Mouse (Mus musculus) E14TG2a.4 (cell line): Measurements from ENCODE around the gene Sec23a.

Source experiments
- CTCF ChIP-seq: conservative IDR thresholded peaks from 2 replicates; pipeline ENCODE4 v1.5.1; 2014; ENCODE audit warnings: low read length
- NANOG ChIP-seq: IDR thresholded peaks from 2 replicates; pipeline ENCODE4 v1.6.1; 2014; ENCODE audit warnings: borderline replicate concordance, low read length, mixed read lengths
- POU5F1 ChIP-seq: IDR thresholded peaks from 2 replicates; pipeline ENCODE4 v1.6.1; 2014; ENCODE audit warnings: low read length, borderline replicate concordance

DNA sequence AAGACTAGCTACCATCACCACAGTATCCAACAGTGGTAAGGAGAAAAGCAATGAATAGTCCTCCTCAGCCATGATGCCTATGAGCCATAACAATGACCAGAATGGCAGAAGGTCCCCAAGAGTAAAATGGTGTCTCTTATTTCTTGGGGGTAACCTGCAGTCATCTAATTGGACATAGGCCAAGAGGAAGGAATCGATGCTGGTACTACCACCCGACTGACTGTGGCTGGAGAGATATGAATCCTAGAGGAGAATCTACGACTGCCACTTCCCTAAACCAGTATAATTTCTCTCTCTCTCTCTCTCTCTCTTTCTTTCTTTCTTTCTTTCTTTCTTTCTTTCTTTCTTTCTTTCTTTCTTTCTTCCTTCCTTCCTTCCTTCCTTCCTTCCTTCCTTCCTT, 40.7 kb upstream of the Sec23a start:
- TF ChIP-seq CTCF = no peak
- no peak for TF ChIP-seq POU5F1
- TF ChIP-seq NANOG = no peak
